Mouse (Mus musculus): ENCODE measurements around the gene Ppp1r12c. TPM values are rescaled to one million over a fixed set of nuclear protein-coding genes. Genes with fewer than 3 reads are reported as not detected.
"Not testable (repeated sequence)": the region's sequence is repeated elsewhere in the genome, so short reads cannot be mapped to it uniquely, and the experiment has no call there.

Ppp1r12c gene
- polyA plus RNA-seq, 1 experiment = 68.7 TPM

- TF ChIP-seq CTCF (IDR thresholded peaks at IDR 0.05; ENCODE audit: low read depth, low read length) (no peak), POLR2A (IDR thresholded peaks at IDR 0.05; ENCODE audit: insufficient read depth, low read length) (no peak), EP300 (IDR thresholded peaks at IDR 0.05; ENCODE audit: insufficient read depth, low read depth, low read length) (no peak)
- Histone ChIP-seq H3K4me3 (ENCODE audit: low read depth, low read length) (no peak overlapping the region), H3K4me1 (ENCODE audit: control insufficient read depth, insufficient read depth, low read length) (peaks cover 4% of the 10 kb centered on the region), H3K27me3 (ENCODE audit: control insufficient read depth, insufficient read depth, low read length, poor library complexity, severe bottlenecking) (no peaks in the 10 kb centered on the region), H3K36me3 (ENCODE audit: control insufficient read depth, insufficient read depth, low read length, poor library complexity, severe bottlenecking) (no peaks in the 10 kb centered on the region), H3K27ac (ENCODE audit: insufficient read depth, low read length) (no peak overlapping the region), H3K9ac (ENCODE audit: low read depth, poor library complexity, severe bottlenecking) (no peak overlapping the region), H3K9me3 (replicated peaks; ENCODE audit: control insufficient read depth, insufficient read depth, low read length, poor library complexity, severe bottlenecking) (no peaks in the 10 kb centered on the region)
Measured at GRCm38 (mm10) chr7:4539019-4539418, 37.5 kb upstream of the Ppp1r12c start.

- no peak overlapping the region; the same call in 1 of the 2 replicates for H3K4me3 ChIP-seq (ENCODE audit: low read depth, low read length)
- no peaks in the 10 kb centered on the region for H3K27me3 ChIP-seq (ENCODE audit: control insufficient read depth, insufficient read depth, low read length, poor library complexity, severe bottlenecking)
- H3K9ac ChIP-seq (ENCODE audit: low read depth, poor library complexity, severe bottlenecking) = peak overlapping the region; percentile 43; the same call in 1 of the 2 replicates
- 0 out of 2 replicates have a peak overlapping the region, but pooled peaks have one; percentile 2 for H3K27ac ChIP-seq (ENCODE audit: insufficient read depth, low read length)
- no peaks in the 10 kb centered on the region for H3K36me3 ChIP-seq (ENCODE audit: control insufficient read depth, insufficient read depth, low read length, poor library complexity, severe bottlenecking)
- H3K4me1 ChIP-seq (ENCODE audit: control insufficient read depth, insufficient read depth, low read length) = peaks cover 4% of the 10 kb centered on the region
- TF ChIP-seq CTCF (IDR thresholded peaks at IDR 0.05; ENCODE audit: low read depth, low read length) = no peak
- no peaks in the 10 kb centered on the region for H3K9me3 ChIP-seq (replicated peaks; ENCODE audit: control insufficient read depth, insufficient read depth, low read length, poor library complexity, severe bottlenecking)
Measured at GRCm38 (mm10) chr7:4537181-4537580, 35.7 kb upstream of the Ppp1r12c start.

GRCm38 (mm10) chr7:4536369-4536768, 34.9 kb upstream of the Ppp1r12c start:
- no peak overlapping the region for H3K9ac ChIP-seq (ENCODE audit: low read depth, poor library complexity, severe bottlenecking)
- H3K27me3 ChIP-seq (ENCODE audit: control insufficient read depth, insufficient read depth, low read length, poor library complexity, severe bottlenecking) = no peaks in the 10 kb centered on the region
- peaks cover 4% of the 10 kb centered on the region for H3K4me1 ChIP-seq (ENCODE audit: control insufficient read depth, insufficient read depth, low read length)
- H3K9me3 ChIP-seq (replicated peaks; ENCODE audit: control insufficient read depth, insufficient read depth, low read length, poor library complexity, severe bottlenecking) = no peaks in the 10 kb centered on the region
- no peak overlapping the region for H3K27ac ChIP-seq (ENCODE audit: insufficient read depth, low read length)
- no peak for TF ChIP-seq CTCF (IDR thresholded peaks at IDR 0.05; ENCODE audit: low read depth, low read length)
- 0 out of 2 replicates have a peak, but pooled peaks have one; percentile 12 for TF ChIP-seq EP300 (IDR thresholded peaks at IDR 0.05; ENCODE audit: insufficient read depth, low read depth, low read length)
- H3K4me3 ChIP-seq (ENCODE audit: low read depth, low read length) = no peak overlapping the region
- no peaks in the 10 kb centered on the region for H3K36me3 ChIP-seq (ENCODE audit: control insufficient read depth, insufficient read depth, low read length, poor library complexity, severe bottlenecking)

- Histone ChIP-seq H3K4me1 (ENCODE audit: control insufficient read depth, insufficient read depth, low read length) (peaks cover 4% of the 10 kb centered on the region), H3K4me3 (ENCODE audit: low read depth, low read length) (peak within 1 kb of the TSS; percentile 75), H3K9ac (ENCODE audit: low read depth, poor library complexity, severe bottlenecking) (0 out of 2 replicates have a peak within 1 kb of the TSS, but pooled peaks have one; percentile 10), H3K27ac (ENCODE audit: insufficient read depth, low read length) (no peak within 1 kb of the TSS), H3K36me3 (ENCODE audit: control insufficient read depth, insufficient read depth, low read length, poor library complexity, severe bottlenecking) (no peaks in the 10 kb centered on the region), H3K9me3 (replicated peaks; ENCODE audit: control insufficient read depth, insufficient read depth, low read length, poor library complexity, severe bottlenecking) (no peaks in the 10 kb centered on the region), H3K27me3 (ENCODE audit: control insufficient read depth, insufficient read depth, low read length, poor library complexity, severe bottlenecking) (no peaks in the 10 kb centered on the region)
- TF ChIP-seq CTCF (IDR thresholded peaks at IDR 0.05; ENCODE audit: low read depth, low read length) (no peak), EP300 (IDR thresholded peaks at IDR 0.05; ENCODE audit: insufficient read depth, low read depth, low read length) (no peak), POLR2A (IDR thresholded peaks at IDR 0.05; ENCODE audit: insufficient read depth, low read length) (no peak)
Measured at GRCm38 (mm10) chr7:4532005-4532729, 30.7 kb upstream of the Ppp1r12c start, which contains the start of gene Dnaaf3. Gene Dnaaf3, minus strand, starts transcription at chr7:4532453.

GRCm38 (mm10) chr7:4530166-4530565, 28.7 kb upstream of the Ppp1r12c start:
- H3K4me3 ChIP-seq (ENCODE audit: low read depth, low read length); H3K4me1 ChIP-seq (ENCODE audit: control insufficient read depth, insufficient read depth, low read length); H3K9me3 ChIP-seq (replicated peaks; ENCODE audit: control insufficient read depth, insufficient read depth, low read length, poor library complexity, severe bottlenecking); H3K36me3 ChIP-seq (ENCODE audit: control insufficient read depth, insufficient read depth, low read length, poor library complexity, severe bottlenecking); H3K27me3 ChIP-seq (ENCODE audit: control insufficient read depth, insufficient read depth, low read length, poor library complexity, severe bottlenecking); H3K27ac ChIP-seq (ENCODE audit: insufficient read depth, low read length); H3K9ac ChIP-seq (ENCODE audit: low read depth, poor library complexity, severe bottlenecking): not testable (repeated sequence)

GRCm38 (mm10) chr7:4527302-4527689, 25.8 kb upstream of the Ppp1r12c start:
- no peaks in the 10 kb centered on the region for H3K4me1 ChIP-seq (ENCODE audit: control insufficient read depth, insufficient read depth, low read length)
- H3K9me3 ChIP-seq (replicated peaks; ENCODE audit: control insufficient read depth, insufficient read depth, low read length, poor library complexity, severe bottlenecking) = no peaks in the 10 kb centered on the region
- no peak overlapping the region for H3K27ac ChIP-seq (ENCODE audit: insufficient read depth, low read length)
- no peaks in the 10 kb centered on the region for H3K27me3 ChIP-seq (ENCODE audit: control insufficient read depth, insufficient read depth, low read length, poor library complexity, severe bottlenecking)
- H3K4me3 ChIP-seq (ENCODE audit: low read depth, low read length) = peak overlapping the region; percentile 56
- TF ChIP-seq CTCF (IDR thresholded peaks at IDR 0.05; ENCODE audit: low read depth, low read length) (no peak), POLR2A (IDR thresholded peaks at IDR 0.05; ENCODE audit: insufficient read depth, low read length) (no peak), EP300 (IDR thresholded peaks at IDR 0.05; ENCODE audit: insufficient read depth, low read depth, low read length) (no peak)
- H3K9ac ChIP-seq (ENCODE audit: low read depth, poor library complexity, severe bottlenecking) = peak overlapping the region; percentile 61
- H3K36me3 ChIP-seq (ENCODE audit: control insufficient read depth, insufficient read depth, low read length, poor library complexity, severe bottlenecking) = no peaks in the 10 kb centered on the region

Data from ES-Bruce4 (cell line).